Mouse (Mus musculus) forebrain, embryonic 13.5 days (tissue): ENCODE data around the gene Vmn1r33. TPM values are rescaled to one million over a fixed set of nuclear protein-coding genes. Genes with fewer than 3 reads are reported as not detected.
"Not testable (repeated sequence)": the region's sequence is repeated elsewhere in the genome, so short reads cannot be mapped to it uniquely, and the experiment has no call there.

ENCODE experiments used
- ATAC-seq: fragments of 200-750 bp; cut with Nextera tagmentation; 2 replicates; pipeline ENCODE4 v1.8.0; 2017
- H3K27ac ChIP-seq: fragments of 300-500 bp; sonication (generic); 2 replicates; pipeline ENCODE4 v1.5.1; 2015; ENCODE audit warnings: inconsistent platforms, mild to moderate bottlenecking, moderate library complexity
- H3K27me3 ChIP-seq: fragments of 300-500 bp; sonication (generic); 2 replicates; pipeline ENCODE4 v1.6.1; 2015; ENCODE audit warnings: mild to moderate bottlenecking, inconsistent platforms
- H3K36me3 ChIP-seq: fragments of 300-500 bp; sonication (generic); 2 replicates; pipeline ENCODE4 v1.6.1; 2015; ENCODE audit warnings: mild to moderate bottlenecking, inconsistent platforms; ENCODE audit not compliant: poor library complexity, severe bottlenecking
- H3K4me1 ChIP-seq: fragments of 300-500 bp; sonication (generic); 2 replicates; pipeline ENCODE4 v1.6.1; 2015; ENCODE audit warnings: inconsistent platforms
- H3K4me2 ChIP-seq: fragments of 300-500 bp; sonication (generic); 2 replicates; pipeline ENCODE4 v1.6.1; 2015; ENCODE audit warnings: inconsistent platforms, mild to moderate bottlenecking, moderate library complexity
- H3K4me3 ChIP-seq: fragments of 300-500 bp; sonication (generic); 2 replicates; pipeline ENCODE4 v1.5.1; 2015; ENCODE audit warnings: mild to moderate bottlenecking, inconsistent platforms
- H3K9ac ChIP-seq: fragments of 300-500 bp; sonication (generic); 2 replicates; pipeline ENCODE4 v1.6.1; 2015; ENCODE audit warnings: mild to moderate bottlenecking, inconsistent platforms
- H3K9me3 ChIP-seq: fragments of 300-500 bp; sonication (generic); replicated peaks from 2 replicates; pipeline ENCODE4 v1.6.1; 2016; ENCODE audit warnings: inconsistent platforms
- WGBS: fragments of 180-500 bp; shearing (Covaris S2); methylation state at CpG from one replicate; pipeline ENCODE4 v1.1.7; 2015; 5-methylcytosine and 5-hydroxymethylcytosine counted together
- polyA plus RNA-seq: library from polyadenylated mRNA; unstranded; fragments of >200 nt; fragmentation: Nextera tagmentation; extraction: Ambion mirVana; gene quantifications from 2 replicates; pipeline ENCODE4 v1.2.1, GENCODE M21; 2015

Vmn1r33 gene
- not detected in 2 replicates for polyA plus RNA-seq

DNA sequence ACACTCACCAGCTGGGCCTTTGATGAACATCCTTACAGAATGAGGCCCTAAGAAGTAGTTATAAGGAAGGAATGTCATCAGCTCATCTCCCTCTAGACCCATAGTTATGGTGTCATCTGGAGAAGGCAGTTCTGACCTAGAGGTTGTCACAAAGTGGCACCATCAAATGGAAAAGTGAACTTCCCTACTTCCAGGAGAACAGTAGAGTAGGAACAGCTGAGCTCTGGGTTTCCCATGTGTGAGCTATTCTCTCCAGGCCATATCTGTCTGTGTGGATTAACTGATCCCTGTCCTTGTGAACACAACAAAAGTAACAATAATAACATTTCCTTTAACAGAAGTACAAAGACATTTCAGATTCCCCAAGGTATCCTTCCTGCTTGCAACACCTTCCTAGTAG lies at the start of gene Vmn1r33:
TSS of gene Vmn1r33 (minus strand) at position 101 of the 400 bp plus-strand sequence.
- not testable (repeated sequence) for H3K27me3 ChIP-seq, H3K9ac ChIP-seq, H3K4me2 ChIP-seq, H3K4me1 ChIP-seq, H3K4me3 ChIP-seq, H3K9me3 ChIP-seq, ATAC-seq, H3K27ac ChIP-seq, H3K36me3 ChIP-seq

DNA sequence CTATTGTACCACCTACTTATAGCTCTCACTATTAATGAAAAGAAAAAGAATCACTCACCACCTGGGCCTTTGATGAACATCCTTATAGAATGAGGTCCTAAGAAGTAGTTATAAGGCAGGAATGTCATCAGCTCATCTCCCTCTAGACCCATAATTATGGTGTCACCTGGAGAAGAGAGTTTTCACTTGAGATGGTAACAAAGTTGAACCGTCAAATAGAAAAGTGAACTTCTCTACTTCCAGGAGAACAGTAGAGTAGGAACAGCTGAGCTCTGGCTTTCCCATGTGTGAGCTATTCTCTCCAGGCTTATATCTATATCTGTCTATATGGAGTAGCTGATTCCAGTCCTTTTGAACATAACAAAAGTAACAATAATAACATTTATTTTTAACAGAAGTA lies 25.7 kb upstream of the Vmn1r33 start, which contains the start of gene Vmn1r34:
TSS of gene Vmn1r34 (minus strand) at position 101 of the 400 bp plus-strand sequence.
- Histone ChIP-seq H3K27ac (no peak within 1 kb of the TSS), H3K27me3 (no peaks in the 10 kb centered on the region), H3K4me3 (no peak within 1 kb of the TSS), H3K36me3 (no peaks in the 10 kb centered on the region), H3K9me3 (no peaks in the 10 kb centered on the region), H3K9ac (no peak within 1 kb of the TSS), H3K4me1 (no peaks in the 10 kb centered on the region), H3K4me2 (no peak within 1 kb of the TSS)
- WGBS = 88% methylated on average over 1 of the region's 1 CpGs
- ATAC-seq = no peak

GRCm38 (mm10) chr6:66595804-66596203 lies 22.3 kb downstream of the Vmn1r33 start:
- no peaks in the 10 kb centered on the region for H3K4me1 ChIP-seq
- no peaks in the 10 kb centered on the region for H3K9me3 ChIP-seq
- no peaks in the 10 kb centered on the region for H3K36me3 ChIP-seq
- no peak overlapping the region for H3K9ac ChIP-seq
- no peak overlapping the region for H3K27ac ChIP-seq
- H3K27me3 ChIP-seq = no peaks in the 10 kb centered on the region
- no peak overlapping the region for H3K4me3 ChIP-seq
- ATAC-seq = no peak
- H3K4me2 ChIP-seq = no peak overlapping the region

Other genes starting within 250 kb of the Vmn1r33 start
- 87.0 and 91.5 TPM in 2 replicates for gene Mad2l1, start 82.9 kb downstream of the Vmn1r33 start, polyA plus RNA-seq
- gene Vmn1r32, start 58.2 kb downstream of the Vmn1r33 start, polyA plus RNA-seq = 0.13 and 0.14 TPM in 2 replicates
- gene Vmn1r34, start 25.6 kb upstream of the Vmn1r33 start, polyA plus RNA-seq = not detected in 2 replicates
- not detected in 2 replicates for gene Vmn1r35, start 67.6 kb upstream of the Vmn1r33 start, polyA plus RNA-seq
- not detected in 2 replicates for gene Vmn1r36, start 100.9 kb upstream of the Vmn1r33 start, polyA plus RNA-seq
- not detected in 2 replicates for gene Vmn1r37, start 111.1 kb upstream of the Vmn1r33 start, polyA plus RNA-seq
- not detected in 2 replicates for gene Vmn1r38, start 164.3 kb upstream of the Vmn1r33 start, polyA plus RNA-seq
- not detected in 2 replicates for gene Vmn1r39, start 192.3 kb upstream of the Vmn1r33 start, polyA plus RNA-seq